Mouse (Mus musculus): ENCODE results near the gene Gucy2g. TPM values are rescaled to one million over a fixed set of nuclear protein-coding genes. Genes with fewer than 3 reads are reported as not detected.

The Gucy2g gene
- total and polyA plus RNA-seq, 3 experiments: 0.65 to 2.4 TPM; not detected in 1

DNA sequence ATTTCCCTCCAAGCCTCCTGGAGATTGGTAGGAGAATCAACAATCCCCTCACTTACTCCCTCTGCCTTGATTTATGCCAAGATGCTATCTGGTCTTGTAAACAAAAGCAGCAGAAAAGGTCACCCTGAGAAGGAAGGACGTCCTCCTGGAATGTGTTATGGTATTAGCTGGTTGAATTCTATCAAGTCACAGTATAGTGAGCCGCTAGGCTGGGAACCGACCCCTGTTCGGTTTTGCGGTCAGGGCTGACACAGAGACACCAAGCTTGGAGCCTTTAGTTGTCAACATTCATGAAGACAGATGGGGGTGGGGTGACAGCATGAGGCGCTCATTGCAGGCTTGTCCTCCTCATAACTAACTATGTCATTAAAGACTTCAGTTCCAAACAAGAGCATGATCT lies 81.2 kb downstream of the Gucy2g start:
- DNase-seq (ENCODE audit: low read depth, low spot score): no peak
- no peak for TF ChIP-seq ELF1 (IDR thresholded peaks at IDR 0.05; ENCODE audit: low read depth, low read length)
- TF ChIP-seq POLR2AphosphoS2 (IDR thresholded peaks at IDR 0.05; ENCODE audit: low read length): no peak
- TF ChIP-seq RAD21 (IDR thresholded peaks at IDR 0.05; ENCODE audit: low read depth, low read length): no peak
- TF ChIP-seq NRF1 (IDR thresholded peaks at IDR 0.05; ENCODE audit: insufficient read depth, low read depth, low read length, poor library complexity, severe bottlenecking): no peak
- TF ChIP-seq SMC3 (IDR thresholded peaks at IDR 0.05; ENCODE audit: low read depth, low read length): no peak
- no peak for TF ChIP-seq MAZ (IDR thresholded peaks at IDR 0.05; ENCODE audit: low read depth, low read length)
- no peak for TF ChIP-seq GATA1 (IDR thresholded peaks at IDR 0.05; ENCODE audit: low read depth, low read length)
- no peak for TF ChIP-seq ZKSCAN1 (IDR thresholded peaks at IDR 0.05; ENCODE audit: low read depth, low read length)
- no peak for TF ChIP-seq CTCF (IDR thresholded peaks at IDR 0.05 in 2 of 3, conservative IDR thresholded peaks at IDR 0.05 in 1 of 3; ENCODE audit: control insufficient read depth in 1 of 3, insufficient read depth in 1 of 3, low read depth in 2 of 3, low read length in 3 of 3, poor library complexity in 1 of 3, severe bottlenecking in 1 of 3)
- TF ChIP-seq RCOR1 (IDR thresholded peaks at IDR 0.05; ENCODE audit: low read depth, low read length): no peak
- no peak for TF ChIP-seq USF2 (IDR thresholded peaks at IDR 0.05; ENCODE audit: borderline replicate concordance in 1 of 2, insufficient read depth in 1 of 2, low read depth in 1 of 2, low read length in 2 of 2)
- TF ChIP-seq JUND (IDR thresholded peaks at IDR 0.05; ENCODE audit: low read depth, low read length): no peak
- no peak for TF ChIP-seq MYC (IDR thresholded peaks at IDR 0.05; ENCODE audit: low read depth, low read length)
- TF ChIP-seq POLR2A (IDR thresholded peaks at IDR 0.05; ENCODE audit: control insufficient read depth in 1 of 2, insufficient read depth in 1 of 2, low read depth in 1 of 2, low read length in 2 of 2, poor library complexity in 1 of 2): no peak
- TF ChIP-seq USF1 (IDR thresholded peaks at IDR 0.05; ENCODE audit: low read depth, low read length): no peak
- TF ChIP-seq MYB (IDR thresholded peaks at IDR 0.05; ENCODE audit: low read depth, low read length): no peak
- TF ChIP-seq TAL1 (IDR thresholded peaks at IDR 0.05; ENCODE audit: low read length): no peak
- Histone ChIP-seq H3K4me1 (ENCODE audit: control insufficient read depth in 1 of 2, insufficient read depth in 2 of 2, low read length in 2 of 2) (peaks cover 5 to 11% of the 10 kb centered on the region in 2 experiments; a peak in 3 of 4 replicates), H3K9me3 (replicated peaks; ENCODE audit: insufficient read depth, low read length) (no peaks in the 10 kb centered on the region), H3K27me3 (ENCODE audit: control insufficient read depth in 1 of 2, insufficient read depth in 2 of 2, low read length in 2 of 2) (peaks cover 0 to 2% of the 10 kb centered on the region in 2 experiments; a peak in 2 of 4 replicates), H3K79me2 (ENCODE audit: control insufficient read depth, insufficient read depth, low read length, poor library complexity) (no peaks in the 10 kb centered on the region), H3K27ac (ENCODE audit: control insufficient read depth, low read depth, low read length) (no peak overlapping the region), H3K36me3 (ENCODE audit: control insufficient read depth in 1 of 2, insufficient read depth in 2 of 2, low read length in 2 of 2) (peaks cover 0 to 6% of the 10 kb centered on the region in 2 experiments; a peak in 2 of 4 replicates), H3K9ac (ENCODE audit: control insufficient read depth, low read depth, low read length, poor library complexity, severe bottlenecking) (no peak overlapping the region), H3K4me3 (ENCODE audit: control insufficient read depth in 1 of 2, insufficient read depth in 1 of 2, low read depth in 2 of 2, low read length in 2 of 2) (no peak overlapping the region)

GRCm38 (mm10) chr19:55158606-55159005 lies 82.4 kb downstream of the Gucy2g start:
- no peaks in the 10 kb centered on the region for H3K9me3 ChIP-seq (replicated peaks; ENCODE audit: insufficient read depth, low read length)
- no peak for DNase-seq (ENCODE audit: low read depth, low spot score)
- H3K27me3 ChIP-seq (ENCODE audit: control insufficient read depth in 1 of 2, insufficient read depth in 2 of 2, low read length in 2 of 2): peaks cover 0 to 3% of the 10 kb centered on the region in 2 experiments; a peak in 2 of 4 replicates
- no peaks in the 10 kb centered on the region for H3K4me1 ChIP-seq (ENCODE audit: control insufficient read depth in 1 of 2, insufficient read depth in 2 of 2, low read length in 2 of 2)
- TF ChIP-seq RAD21 (IDR thresholded peaks at IDR 0.05; ENCODE audit: low read depth, low read length): no peak
- no peak for TF ChIP-seq HCFC1 (IDR thresholded peaks at IDR 0.05; ENCODE audit: low read depth, low read length)
- no peak for TF ChIP-seq TCF12 (IDR thresholded peaks at IDR 0.05; ENCODE audit: low read depth, low read length)
- no peak for TF ChIP-seq CHD1 (IDR thresholded peaks at IDR 0.05; ENCODE audit: low read depth, low read length)
- no peak for TF ChIP-seq E2F4 (IDR thresholded peaks at IDR 0.05; ENCODE audit: borderline replicate concordance, low read depth, low read length)
- no peak for TF ChIP-seq TBP (IDR thresholded peaks at IDR 0.05; ENCODE audit: low read depth, low read length)
- no peak for TF ChIP-seq GATA1 (IDR thresholded peaks at IDR 0.05; ENCODE audit: low read depth, low read length)
- TF ChIP-seq CTCF (IDR thresholded peaks at IDR 0.05 in 2 of 3, conservative IDR thresholded peaks at IDR 0.05 in 1 of 3; ENCODE audit: control insufficient read depth in 1 of 3, insufficient read depth in 1 of 3, low read depth in 2 of 3, low read length in 3 of 3, poor library complexity in 1 of 3, severe bottlenecking in 1 of 3): no peak
- TF ChIP-seq EP300 (IDR thresholded peaks at IDR 0.05; ENCODE audit: low read depth in 1 of 2, low read length in 2 of 2): no peak
- TF ChIP-seq POLR2AphosphoS5 (IDR thresholded peaks at IDR 0.05; ENCODE audit: borderline replicate concordance, low read depth, low read length): no peak
- no peak for TF ChIP-seq ZMIZ1 (IDR thresholded peaks at IDR 0.05; ENCODE audit: low read depth, low read length)
- TF ChIP-seq USF1 (IDR thresholded peaks at IDR 0.05; ENCODE audit: low read depth, low read length): no peak
- no peak for TF ChIP-seq CHD2 (IDR thresholded peaks at IDR 0.05; ENCODE audit: low read length)
- TF ChIP-seq MAX (IDR thresholded peaks at IDR 0.05; ENCODE audit: low read length): no peak
- no peak for TF ChIP-seq GABPA (IDR thresholded peaks at IDR 0.05; ENCODE audit: low read depth, low read length)
- no peak for TF ChIP-seq ETS1 (IDR thresholded peaks at IDR 0.05; ENCODE audit: low read depth, low read length)
- TF ChIP-seq MAFK (IDR thresholded peaks at IDR 0.05; ENCODE audit: borderline replicate concordance, low read depth, low read length): no peak
- no peaks in the 10 kb centered on the region for H3K79me2 ChIP-seq (ENCODE audit: control insufficient read depth, insufficient read depth, low read length, poor library complexity)
- no peak overlapping the region for H3K27ac ChIP-seq (ENCODE audit: control insufficient read depth, low read depth, low read length)
- no peak overlapping the region for H3K4me3 ChIP-seq (ENCODE audit: control insufficient read depth in 1 of 2, insufficient read depth in 1 of 2, low read depth in 2 of 2, low read length in 2 of 2)
- H3K9ac ChIP-seq (ENCODE audit: control insufficient read depth, low read depth, low read length, poor library complexity, severe bottlenecking): no peak overlapping the region
- H3K36me3 ChIP-seq (ENCODE audit: control insufficient read depth in 1 of 2, insufficient read depth in 2 of 2, low read length in 2 of 2): no peaks in the 10 kb centered on the region

Measured in MEL (cell line).